Mouse (Mus musculus): ENCODE data around the gene Iqcf1. TPM values are rescaled to one million over a fixed set of nuclear protein-coding genes. Genes with fewer than 3 reads are reported as not detected.
A peak's percentile ranks its signal among the peaks of the same experiment; 100 is the strongest.

The Iqcf1 gene
- total RNA-seq (2021), result not detected
- long read RNA-seq, experiment 1, result 0 reads
- long read RNA-seq, experiment 2, result 0 reads

GRCm38 (mm10) chr9:106499667-106500066, at the start of gene Iqcf1:
TSS of gene Iqcf1 (plus strand) at chr9:106499967.
- no peak for DNase-seq (ENCODE audit: low spot score in 2 of 2)

- peak in 1 of 2 experiments; percentile 45 for DNase-seq (ENCODE audit: low spot score in 2 of 2)
Observed at GRCm38 (mm10) chr9:106450661-106451060, 49.1 kb upstream of the Iqcf1 start.

- no peak for DNase-seq (ENCODE audit: low spot score in 2 of 2)
Observed at GRCm38 (mm10) chr9:106451298-106451697, 48.5 kb upstream of the Iqcf1 start.

- DNase-seq (ENCODE audit: low spot score in 2 of 2), result no peak
Observed at GRCm38 (mm10) chr9:106451899-106452298, 47.9 kb upstream of the Iqcf1 start.

- no peak for DNase-seq (ENCODE audit: low spot score in 2 of 2)
Observed at GRCm38 (mm10) chr9:106452351-106452750, 47.4 kb upstream of the Iqcf1 start.

- no peak for DNase-seq (ENCODE audit: low spot score in 2 of 2)
Observed at GRCm38 (mm10) chr9:106452821-106453220, 46.9 kb upstream of the Iqcf1 start.

GRCm38 (mm10) chr9:106453271-106454070, 46.3 kb upstream of the Iqcf1 start, which contains the start of gene Pcbp4:
TSS of gene Pcbp4 (plus strand) at chr9:106453291.
- DNase-seq (ENCODE audit: low spot score in 2 of 2), result peak; percentile 47 to 57

GRCm38 (mm10) chr9:106454071-106454761, 45.6 kb upstream of the Iqcf1 start:
- DNase-seq (ENCODE audit: low spot score in 2 of 2), result no peak

GRCm38 (mm10) chr9:106454888-106455681, 44.7 kb upstream of the Iqcf1 start:
- DNase-seq (ENCODE audit: low spot score in 2 of 2), result no peak

- no peak for DNase-seq (ENCODE audit: low spot score in 2 of 2)
Observed at GRCm38 (mm10) chr9:106456325-106457162, 43.2 kb upstream of the Iqcf1 start.

- no peak for DNase-seq (ENCODE audit: low spot score in 2 of 2)
Observed at GRCm38 (mm10) chr9:106457163-106457559, 42.6 kb upstream of the Iqcf1 start.

GRCm38 (mm10) chr9:106457920-106458319, 41.8 kb upstream of the Iqcf1 start:
- DNase-seq (ENCODE audit: low spot score in 2 of 2), result no peak

- no peak for DNase-seq (ENCODE audit: low spot score in 2 of 2)
Observed at GRCm38 (mm10) chr9:106459946-106460345, 39.8 kb upstream of the Iqcf1 start.

GRCm38 (mm10) chr9:106460401-106461025, 39.3 kb upstream of the Iqcf1 start:
- no peak for DNase-seq (ENCODE audit: low spot score in 2 of 2)

- no peak for DNase-seq (ENCODE audit: low spot score in 2 of 2)
Observed at GRCm38 (mm10) chr9:106461026-106461415, 38.7 kb upstream of the Iqcf1 start.

- no peak for DNase-seq (ENCODE audit: low spot score in 2 of 2)
Observed at GRCm38 (mm10) chr9:106461641-106462429, 37.9 kb upstream of the Iqcf1 start.

- no peak for DNase-seq (ENCODE audit: low spot score in 2 of 2)
Observed at GRCm38 (mm10) chr9:106462430-106462800, 37.4 kb upstream of the Iqcf1 start.

GRCm38 (mm10) chr9:106463122-106464063, 36.4 kb upstream of the Iqcf1 start:
- DNase-seq (ENCODE audit: low spot score in 2 of 2), result no peak

Measured in adrenal gland, adult 18-20 months (tissue).